Mouse (Mus musculus) thymus, postnatal 25 days (tissue): ENCODE results near the gene E2f3.
A peak's percentile ranks its signal among the peaks of the same experiment; 100 is the strongest.

ENCODE experiments used
- DNase-seq: peaks from one replicate; pipeline ENCODE4 v3.0.0; 2022

Gene E2f3

GRCm38 (mm10) chr13:29913606-29914005, 72.3 kb downstream of the E2f3 start:
- no peak for DNase-seq

- DNase-seq: no peak
Observed at GRCm38 (mm10) chr13:29913061-29913460, 72.8 kb downstream of the E2f3 start.

GRCm38 (mm10) chr13:29912251-29912650, 73.6 kb downstream of the E2f3 start:
- no peak for DNase-seq

- DNase-seq: no peak
Observed at GRCm38 (mm10) chr13:29911141-29911540, 74.7 kb downstream of the E2f3 start.

GRCm38 (mm10) chr13:29908431-29908830, 77.4 kb downstream of the E2f3 start:
- no peak for DNase-seq

- DNase-seq: no peak
Observed at GRCm38 (mm10) chr13:29907995-29908394, 77.9 kb downstream of the E2f3 start.

- no peak for DNase-seq
Observed at GRCm38 (mm10) chr13:29906734-29907133, 79.1 kb downstream of the E2f3 start.

GRCm38 (mm10) chr13:29903341-29903740, 82.5 kb downstream of the E2f3 start:
- no peak for DNase-seq

- no peak for DNase-seq
Observed at GRCm38 (mm10) chr13:29902676-29903075, 83.2 kb downstream of the E2f3 start.

GRCm38 (mm10) chr13:29901641-29902040, 84.2 kb downstream of the E2f3 start:
- no peak for DNase-seq

- DNase-seq: no peak
Observed at GRCm38 (mm10) chr13:29866780-29867179, 119.1 kb downstream of the E2f3 start.

- DNase-seq: no peak
Observed at GRCm38 (mm10) chr13:29864331-29864730, 121.5 kb downstream of the E2f3 start.

GRCm38 (mm10) chr13:29860087-29860486, 125.8 kb downstream of the E2f3 start:
- no peak for DNase-seq

- DNase-seq: peak; percentile 9
Observed at GRCm38 (mm10) chr13:29857436-29857835, 128.4 kb downstream of the E2f3 start.
